Mouse (Mus musculus) lung, postnatal 0 days (tissue): Measurements from ENCODE around the gene Gm49373.

ENCODE experiments used
- CTCF ChIP-seq: IDR thresholded peaks from 2 replicates; pipeline ENCODE4 v1.5.1; 2016; ENCODE audit warnings: antibody characterized with exemption, mild to moderate bottlenecking
- EP300 ChIP-seq: IDR thresholded peaks from 2 replicates; pipeline ENCODE4 v1.6.1; 2016; ENCODE audit warnings: antibody characterized with exemption, mild to moderate bottlenecking, control low read depth

DNA sequence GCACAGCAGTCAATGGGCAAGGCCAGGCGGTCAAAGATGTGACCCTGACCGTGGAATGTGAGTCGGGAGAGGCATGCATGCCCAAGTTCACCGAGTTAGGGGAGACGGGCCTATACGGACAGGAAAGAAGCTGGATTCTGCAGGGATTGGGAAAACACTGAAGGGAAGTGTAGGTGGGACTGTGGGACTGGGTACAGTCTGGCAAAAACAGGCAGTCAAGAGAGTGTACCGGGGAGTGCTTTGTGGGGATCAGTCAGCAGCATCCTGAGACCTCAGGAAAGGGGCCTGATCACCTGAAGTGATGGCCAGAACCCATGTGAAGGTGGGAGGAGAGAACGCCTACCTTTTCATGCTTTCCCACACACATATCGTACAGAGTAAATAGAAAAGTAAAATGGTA lies 37.3 kb downstream of the Gm49373 start:
- TF ChIP-seq CTCF (no peak), EP300 (no peak)
